Mouse (Mus musculus) midbrain, embryonic 11.5 days (tissue): ENCODE results near the gene Snx17. TPM values are rescaled to one million over a fixed set of nuclear protein-coding genes. Genes with fewer than 3 reads are reported as not detected.
A peak's percentile ranks its signal among the peaks of the same experiment; 100 is the strongest.

Experiments used
- ATAC-seq: fragments of 200-750 bp; cut with Nextera tagmentation; 2 replicates; pipeline ENCODE4 v1.8.0; 2017; ENCODE audit warnings: moderate TSS enrichment, moderate library complexity; ENCODE audit not compliant: low FRiP score
- DNase-seq: peaks from one replicate; pipeline ENCODE4 v3.0.0; 2015; ENCODE audit warnings: low spot score; ENCODE audit errors: missing footprints
- H3K27ac ChIP-seq: fragments of 300-500 bp; sonication (generic); 2 replicates; pipeline ENCODE4 v1.5.1; 2014; ENCODE audit warnings: low read depth, low read length
- H3K27me3 ChIP-seq: fragments of 300-500 bp; sonication (generic); 2 replicates; pipeline ENCODE4 v1.6.1; 2014; ENCODE audit warnings: mild to moderate bottlenecking, low read length, moderate library complexity, mixed read lengths; ENCODE audit not compliant: control insufficient read depth, insufficient read depth
- H3K36me3 ChIP-seq: fragments of 300-500 bp; sonication (generic); 2 replicates; pipeline ENCODE4 v1.6.1; 2014; ENCODE audit warnings: mild to moderate bottlenecking, low read length, moderate library complexity, mixed read lengths; ENCODE audit not compliant: control insufficient read depth, insufficient read depth
- H3K4me1 ChIP-seq: fragments of 300-500 bp; sonication (generic); 2 replicates; pipeline ENCODE4 v1.6.1; 2014; ENCODE audit warnings: low read length; ENCODE audit not compliant: control insufficient read depth, insufficient read depth
- H3K4me2 ChIP-seq: fragments of 300-500 bp; sonication (generic); 2 replicates; pipeline ENCODE4 v1.6.1; 2014; ENCODE audit warnings: mild to moderate bottlenecking, moderate library complexity
- H3K4me3 ChIP-seq: fragments of 300-500 bp; sonication (generic); 2 replicates; pipeline ENCODE4 v1.5.1; 2014; ENCODE audit warnings: low read depth, low read length
- H3K9ac ChIP-seq: fragments of 300-500 bp; sonication (generic); 2 replicates; pipeline ENCODE4 v1.6.1; 2014; ENCODE audit warnings: low read length
- H3K9me3 ChIP-seq: fragments of 300-500 bp; sonication (generic); 2 replicates; pipeline ENCODE4 v1.6.1; 2016; ENCODE audit warnings: low read length; ENCODE audit not compliant: control insufficient read depth
- WGBS: fragments of 180-500 bp; shearing (Covaris S2); extraction: QIAGEN DNeasy Blood & Tissue Kit; methylation state at CpG from one replicate; pipeline ENCODE4 v1.1.7; 2014; 5-methylcytosine and 5-hydroxymethylcytosine counted together
- polyA plus RNA-seq: library from polyadenylated mRNA; unstranded; fragments of >200 nt; fragmentation: Nextera tagmentation; extraction: Ambion mirVana; gene quantifications from 2 replicates; pipeline ENCODE4 v1.2.1, GENCODE M21; 2014

Snx17 gene
- polyA plus RNA-seq, 1 experiment from 2014 or later: 150 TPM

DNA sequence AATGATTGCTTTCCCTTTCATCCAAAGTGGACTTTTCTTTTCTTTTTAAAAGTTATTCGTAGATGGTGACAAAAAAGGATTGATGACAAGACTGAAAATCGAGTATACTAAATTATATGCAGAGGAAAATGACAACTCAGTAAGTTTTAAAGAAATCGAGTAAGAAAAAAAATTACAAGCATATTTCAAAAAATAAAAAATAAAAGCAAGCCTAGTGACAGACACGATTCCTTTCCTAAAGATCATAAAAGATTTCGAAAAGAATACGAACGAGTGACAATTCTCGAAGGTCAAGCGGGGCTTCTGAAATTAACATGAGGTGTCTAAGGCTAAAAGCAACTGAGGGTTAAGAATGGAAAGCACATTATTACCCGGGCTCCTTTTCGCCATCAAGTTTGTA lies 26.4 kb downstream of the Snx17 start:
- ATAC-seq (no peak), DNase-seq (no peak)
- WGBS: 2% methylated on average over 11 of the region's 11 CpGs
- H3K9me3 ChIP-seq: no peaks in the 10 kb centered on the region
- peaks cover 8% of the 10 kb centered on the region; the same call in 1 of the 2 replicates for H3K4me1 ChIP-seq
- H3K4me3 ChIP-seq: peak overlapping the region; percentile 96
- peak overlapping the region; percentile 85 for H3K4me2 ChIP-seq
- H3K9ac ChIP-seq: peak overlapping the region; percentile 91
- H3K27ac ChIP-seq: no peak overlapping the region; the same call in 1 of the 2 replicates
- no peaks in the 10 kb centered on the region for H3K27me3 ChIP-seq
- H3K36me3 ChIP-seq: no peaks in the 10 kb centered on the region

GRCm38 (mm10) chr5:31219911-31220447 lies 27.0 kb downstream of the Snx17 start:
- Histone ChIP-seq H3K4me1 (peaks cover 8% of the 10 kb centered on the region; the same call in 1 of the 2 replicates), H3K9ac (peak overlapping the region; percentile 91), H3K9me3 (no peaks in the 10 kb centered on the region), H3K27me3 (no peaks in the 10 kb centered on the region), H3K27ac (peak overlapping the region; percentile 91), H3K4me3 (peak overlapping the region; percentile 96), H3K36me3 (no peaks in the 10 kb centered on the region), H3K4me2 (peak overlapping the region; percentile 85)
- DNase-seq (peak; percentile 95), ATAC-seq (peak; percentile 81; the same call in 1 of the 2 replicates)
- under 1% methylated on average over 40 of the region's 40 CpGs for WGBS

DNA sequence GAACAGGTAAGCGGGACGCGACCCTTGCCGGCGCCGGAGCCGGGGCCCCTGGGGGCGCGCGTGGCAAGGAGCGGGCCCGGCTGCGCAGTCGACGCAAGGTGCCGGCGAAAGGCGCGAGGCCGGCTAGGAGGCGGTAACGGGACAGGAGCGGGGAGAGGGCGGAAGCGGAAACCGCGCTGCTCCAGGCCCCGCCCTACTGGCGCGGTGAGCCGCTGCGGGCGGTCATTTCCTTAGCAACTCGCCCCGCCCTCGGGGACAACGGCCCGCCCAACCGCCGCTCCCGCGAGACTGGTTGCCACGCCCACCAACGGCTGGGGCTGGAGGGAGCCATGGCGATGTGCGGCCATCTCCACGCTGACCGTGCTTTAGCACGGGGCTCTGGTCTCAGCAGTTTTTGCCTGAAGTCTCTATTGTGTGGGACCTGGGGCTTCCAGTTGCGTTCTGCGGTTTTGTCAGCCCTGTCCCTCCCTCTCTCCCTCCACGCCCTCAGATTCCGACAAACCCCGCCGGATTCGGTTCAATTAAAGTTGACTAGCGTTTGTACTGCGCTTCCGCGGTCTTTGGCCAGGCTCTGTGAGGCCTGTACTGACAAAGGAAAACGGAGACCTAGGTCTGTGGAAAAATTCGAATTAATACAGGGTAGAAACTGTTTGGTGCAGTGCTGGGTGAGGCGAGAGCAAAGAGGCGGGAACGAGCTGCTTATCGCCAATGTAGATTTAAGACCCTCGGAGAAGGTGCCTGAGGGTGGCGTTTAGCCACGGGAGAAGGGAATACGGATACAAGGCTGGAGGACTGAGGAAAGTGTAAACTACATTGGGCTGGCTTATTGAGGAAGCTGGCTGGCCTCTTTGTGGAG lies 27.6 kb downstream of the Snx17 start, which contains the start of gene Ppm1g:
Gene Ppm1g, minus strand, starts transcription at position 240 of the 856 bp plus-strand sequence.
- Histone ChIP-seq H3K27me3 (no peaks in the 10 kb centered on the region), H3K36me3 (no peaks in the 10 kb centered on the region), H3K9ac (peak within 1 kb of the TSS; percentile 91), H3K4me1 (peaks cover 8% of the 10 kb centered on the region; the same call in 1 of the 2 replicates), H3K4me3 (peak within 1 kb of the TSS; percentile 96), H3K4me2 (peak within 1 kb of the TSS; percentile 85), H3K27ac (peak within 1 kb of the TSS; percentile 91), H3K9me3 (no peaks in the 10 kb centered on the region)
- ATAC-seq (peak; percentile 95), DNase-seq (peak; percentile 100)
- under 1% methylated on average over 70 of the region's 70 CpGs for WGBS

- no peaks in the 10 kb centered on the region for H3K36me3 ChIP-seq
- H3K27me3 ChIP-seq: no peaks in the 10 kb centered on the region
- 16% methylated on average over 11 of the region's 11 CpGs for WGBS
- peaks cover 8% of the 10 kb centered on the region; the same call in 1 of the 2 replicates for H3K4me1 ChIP-seq
- ATAC-seq: 0 out of 2 replicates have a peak, but pooled peaks have one; percentile 0
- H3K4me3 ChIP-seq: peak overlapping the region; percentile 96
- no peaks in the 10 kb centered on the region for H3K9me3 ChIP-seq
- peak overlapping the region; percentile 91 for H3K9ac ChIP-seq
- H3K4me2 ChIP-seq: peak overlapping the region; percentile 85
- peak; percentile 88 for DNase-seq
- peak overlapping the region; percentile 91 for H3K27ac ChIP-seq
These were observed 28.4 kb downstream of the Snx17 start for GRCm38 (mm10) chr5:31221304-31221945.

- DNase-seq (no peak), ATAC-seq (no peak)
- Histone ChIP-seq H3K27ac (no peak overlapping the region), H3K9ac (no peak overlapping the region), H3K4me2 (no peak overlapping the region), H3K4me1 (peaks cover 8% of the 10 kb centered on the region; the same call in 1 of the 2 replicates), H3K4me3 (no peak overlapping the region), H3K36me3 (no peaks in the 10 kb centered on the region), H3K27me3 (no peaks in the 10 kb centered on the region), H3K9me3 (no peaks in the 10 kb centered on the region)
- WGBS: 92% methylated on average over 9 of the region's 9 CpGs
These were observed 29.7 kb downstream of the Snx17 start for GRCm38 (mm10) chr5:31222696-31223095.

DNA sequence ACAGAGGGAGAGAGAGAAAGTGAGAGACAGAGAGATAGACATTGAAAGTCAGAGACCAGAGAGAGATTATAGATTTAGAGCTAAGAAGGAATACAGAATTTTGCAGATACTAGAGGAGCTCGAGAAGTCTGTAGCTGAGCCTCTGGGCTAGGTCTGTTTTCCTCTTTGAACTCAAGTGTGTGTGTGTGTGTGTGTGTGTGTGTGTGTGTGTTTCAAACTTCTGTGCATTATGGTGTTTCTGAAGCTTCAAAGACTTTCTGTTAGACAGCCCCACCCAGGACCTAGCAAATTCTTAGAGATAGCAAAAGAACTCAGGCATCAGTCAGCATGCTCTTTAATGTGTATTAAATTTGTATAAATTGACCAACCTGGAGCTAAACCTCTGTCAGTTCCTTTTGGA lies 33.6 kb downstream of the Snx17 start:
- no peaks in the 10 kb centered on the region for H3K36me3 ChIP-seq
- 63% methylated on average over 1 of the region's 1 CpGs for WGBS
- H3K4me3 ChIP-seq: no peak overlapping the region
- H3K27me3 ChIP-seq: no peaks in the 10 kb centered on the region
- DNase-seq (no peak), ATAC-seq (no peak)
- no peak overlapping the region for H3K4me2 ChIP-seq
- no peak overlapping the region for H3K27ac ChIP-seq
- H3K9ac ChIP-seq: no peak overlapping the region
- H3K4me1 ChIP-seq: no peaks in the 10 kb centered on the region
- H3K9me3 ChIP-seq: no peaks in the 10 kb centered on the region

- H3K4me2 ChIP-seq: peak within 1 kb of the TSS; percentile 94
- H3K9me3 ChIP-seq: no peaks in the 10 kb centered on the region
- H3K27me3 ChIP-seq: no peaks in the 10 kb centered on the region
- H3K27ac ChIP-seq: peak within 1 kb of the TSS; percentile 96
- peaks cover 9% of the 10 kb centered on the region for H3K4me1 ChIP-seq
- peak within 1 kb of the TSS; percentile 95 for H3K4me3 ChIP-seq
- peaks cover 3% of the 10 kb centered on the region; the same call in 1 of the 2 replicates for H3K36me3 ChIP-seq
- peak; percentile 99 for DNase-seq
- peak within 1 kb of the TSS; percentile 92 for H3K9ac ChIP-seq
- WGBS: under 1% methylated on average over 75 of the region's 103 CpGs
- ATAC-seq: peak; percentile 98
These were observed 47.9 kb downstream of the Snx17 start, which contains the start of the genes Nrbp1 and Gm9970 for GRCm38 (mm10) chr5:31240637-31241521. Gene Nrbp1, plus strand, starts transcription at chr5:31240864. Gene Gm9970, minus strand, starts transcription at chr5:31241232.

DNA sequence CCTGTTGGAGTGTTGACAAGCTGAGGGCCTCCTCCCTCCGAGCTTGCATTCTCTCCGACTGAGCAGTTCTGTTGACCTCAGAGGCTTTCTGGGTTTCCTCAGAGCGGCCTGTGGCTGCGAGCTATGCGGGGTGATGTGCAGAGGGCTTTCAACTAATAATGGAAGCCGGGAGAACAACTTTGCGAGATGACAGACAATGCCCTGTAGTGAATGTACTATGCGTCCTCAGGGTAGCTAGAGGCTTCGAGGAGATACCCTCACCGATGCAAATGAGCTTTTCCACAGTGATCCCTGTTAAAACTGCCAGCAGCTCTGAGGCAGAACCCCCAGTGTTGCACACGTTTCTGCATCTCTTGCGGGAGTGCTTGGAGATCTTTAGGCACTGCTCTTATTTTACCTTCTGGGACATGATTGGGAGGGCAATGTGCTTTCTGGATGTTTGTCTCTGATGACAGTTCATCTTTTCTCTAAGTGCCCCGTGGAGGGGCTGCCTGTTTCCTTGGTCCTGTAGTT lies 48.6 kb downstream of the Snx17 start:
- H3K4me1 ChIP-seq: peaks cover 9% of the 10 kb centered on the region
- H3K4me2 ChIP-seq: peak overlapping the region; percentile 94
- no peaks in the 10 kb centered on the region for H3K9me3 ChIP-seq
- H3K27ac ChIP-seq: no peak overlapping the region; the same call in 1 of the 2 replicates
- H3K9ac ChIP-seq: peak overlapping the region; percentile 92
- WGBS: under 1% methylated on average over 13 of the region's 13 CpGs
- DNase-seq (no peak), ATAC-seq (no peak; the same call in 1 of the 2 replicates)
- H3K36me3 ChIP-seq: peaks cover 7% of the 10 kb centered on the region
- peak overlapping the region; percentile 95 for H3K4me3 ChIP-seq
- H3K27me3 ChIP-seq: no peaks in the 10 kb centered on the region
